Mouse (Mus musculus): ENCODE results near the gene Sugp1.
A peak's percentile ranks its signal among the peaks of the same experiment; 100 is the strongest.

The Sugp1 gene

GRCm38 (mm10) chr8:70111192-70111795 lies 68.7 kb downstream of the Sugp1 start:
- no peak for DNase-seq (ENCODE audit: low spot score in 2 of 2)

GRCm38 (mm10) chr8:70112401-70113016 lies 69.9 kb downstream of the Sugp1 start:
- DNase-seq (ENCODE audit: low spot score in 2 of 2): no peak

GRCm38 (mm10) chr8:70114488-70114887 lies 71.9 kb downstream of the Sugp1 start:
- DNase-seq (ENCODE audit: low spot score in 2 of 2): no peak

DNA sequence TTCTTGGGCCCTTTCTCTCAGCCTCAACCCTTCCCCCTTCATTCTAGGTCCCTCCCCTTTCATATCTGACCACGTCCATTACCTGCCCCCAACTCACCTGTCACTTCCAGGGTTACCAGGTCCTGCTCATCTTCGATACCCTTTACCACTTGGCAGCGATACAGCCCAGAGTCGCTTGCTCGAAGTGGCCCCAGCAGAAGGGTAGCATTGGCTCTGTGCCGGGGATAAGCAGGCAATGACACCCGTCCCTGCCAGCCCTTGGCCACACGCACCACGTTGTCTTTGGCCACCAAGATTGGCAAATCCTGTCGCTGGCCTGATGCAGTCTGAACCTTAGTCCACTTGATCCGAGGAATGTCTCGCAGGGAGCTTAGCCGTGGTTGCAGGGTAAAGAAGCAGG lies 72.3 kb downstream of the Sugp1 start:
- DNase-seq (ENCODE audit: low spot score in 2 of 2): no peak

- no peak for DNase-seq (ENCODE audit: low spot score in 2 of 2)
Observed at GRCm38 (mm10) chr8:70117611-70118010, 75.0 kb downstream of the Sugp1 start.

DNA sequence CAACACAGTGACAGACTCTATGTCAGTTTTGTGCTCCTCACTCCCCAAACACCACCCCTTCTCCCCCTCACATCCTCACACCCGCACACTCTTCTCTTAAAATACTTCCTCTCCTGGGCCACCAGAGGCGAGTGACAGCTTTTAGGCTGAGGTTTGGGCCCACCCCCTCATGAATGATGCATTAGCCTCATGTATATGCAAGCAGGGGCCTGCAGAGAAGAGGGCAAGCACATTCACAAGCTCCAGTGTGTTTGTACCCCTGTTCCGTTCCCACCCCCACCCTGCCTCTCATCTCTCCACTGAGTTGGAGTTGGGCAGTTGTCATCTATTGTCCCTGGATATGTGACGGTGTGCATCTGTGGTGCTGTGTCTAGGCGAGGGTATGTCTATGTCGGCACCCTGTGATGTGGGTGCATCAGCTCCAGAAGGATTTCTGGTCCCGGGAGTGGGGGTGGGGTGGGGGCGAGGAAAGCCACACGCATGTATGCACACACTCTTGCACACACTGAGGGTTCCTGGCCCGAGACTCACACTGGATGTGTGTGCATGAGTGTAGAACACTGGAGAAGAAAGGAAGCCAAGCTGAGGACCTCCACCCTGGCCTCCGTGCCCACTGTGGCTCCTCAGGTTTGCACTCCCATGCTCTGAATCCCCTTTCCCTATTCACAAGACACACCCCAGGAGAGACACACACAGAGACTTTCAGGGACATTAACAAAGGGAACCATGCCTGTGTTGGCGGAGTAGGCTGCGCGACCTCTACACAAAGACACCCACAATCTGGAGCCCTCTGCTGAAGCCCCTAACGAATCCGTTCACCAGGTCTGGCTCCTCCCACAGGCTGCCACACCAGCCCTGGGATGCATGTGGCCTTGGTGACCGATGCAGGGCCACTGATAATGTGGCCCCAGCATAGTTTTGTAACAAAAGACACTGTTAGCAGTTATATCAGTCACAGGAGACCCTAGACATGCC lies 76.4 kb downstream of the Sugp1 start:
- peak in 1 of 2 experiments; percentile 34 for DNase-seq (ENCODE audit: low spot score in 2 of 2)

GRCm38 (mm10) chr8:70120667-70121066 lies 78.1 kb downstream of the Sugp1 start, which contains the start of gene Ncan:
Gene Ncan, minus strand, starts transcription at chr8:70120873.
- DNase-seq (ENCODE audit: low spot score in 2 of 2): peak; percentile 83 to 89
